19 mouse cellular contexts compared by ENCODE assay signal in genomic region chr11:23686671-23687070, GRCm38 (mm10).
"Had no signal": no experiment of that assay in that cellular context is flagged by ENCODE, and none has a peak within 500 bp of the region (broad histone marks: within the 10 kb centered on the region; RNA-seq: fewer than 3 reads in every experiment).

No protein-coding gene starts in this region.

- H3K4me1 ChIP-seq: midbrain, embryonic 10.5 days; midbrain, embryonic 13.5 days; neural tube, embryonic 13.5 days; neural tube, embryonic 15.5 days had no signal

- H3K9me3 ChIP-seq: midbrain, embryonic 10.5 days; midbrain, embryonic 13.5 days; neural tube, embryonic 13.5 days; neural tube, embryonic 15.5 days had no signal

- ATAC-seq: midbrain, embryonic 13.5 days; midbrain, embryonic 16.5 days had no signal

- H3K27ac ChIP-seq: liver, embryonic 14.5 days; midbrain, embryonic 10.5 days; midbrain, embryonic 13.5 days; neural tube, embryonic 13.5 days; neural tube, embryonic 15.5 days had no signal

- DNase-seq: lung, adult 18-20 months; lung, embryonic 14.5 days; lung, postnatal 10 days; lung, postnatal 4 days; retina, postnatal 1 day; right cerebral cortex, adult 18-20 months; right cerebral cortex, postnatal 25 days; right cerebral cortex, postnatal 4 days; spleen, adult 18-20 months; thymus, adult 18-20 months; thymus, postnatal 14 days; thymus, postnatal 36 days had no signal

- H3K27me3 ChIP-seq: midbrain, embryonic 13.5 days; neural tube, embryonic 13.5 days; neural tube, embryonic 15.5 days had no signal

- H3K4me2 ChIP-seq: lung, embryonic 14.5 days; midbrain, embryonic 13.5 days; neural tube, embryonic 13.5 days; neural tube, embryonic 15.5 days had no signal

- H3K9ac ChIP-seq: liver, embryonic 14.5 days; lung, embryonic 14.5 days; midbrain, embryonic 13.5 days; neural tube, embryonic 13.5 days; neural tube, embryonic 15.5 days had no signal

- H3K4me3 ChIP-seq: midbrain, embryonic 10.5 days; midbrain, embryonic 13.5 days; myocyte; neural tube, embryonic 13.5 days; neural tube, embryonic 15.5 days had no signal
